ENCODE assay signal across 22 mouse cellular contexts in genomic region chr6:90496217-90496616, GRCm38 (mm10). TPM values are rescaled to one million over a fixed set of nuclear protein-coding genes. Genes with fewer than 3 reads are reported as not detected.
DNase-seq lines count a peak whose midpoint lies in the region; ATAC-seq and TF ChIP-seq lines count a peak whose summit lies in the region.
"Had no signal": no experiment of that assay in that cellular context is flagged by ENCODE, and none has a peak within 500 bp of the region (broad histone marks: within the 10 kb centered on the region; RNA-seq: fewer than 3 reads in every experiment).

No protein-coding gene starts in this region.

- peak overlapping the region; percentile 27 for H3K27ac ChIP-seq in hindbrain, postnatal 0 days
- H3K27ac ChIP-seq in hindbrain, embryonic 13.5 days, result no peak overlapping the region
- H3K27ac ChIP-seq in heart, embryonic 12.5 days (ENCODE audit: poor library complexity, severe bottlenecking), result peak overlapping the region; percentile 6; the same call in 1 of the 2 replicates
- H3K27ac ChIP-seq: embryonic facial prominence, embryonic 13.5 days; kidney, embryonic 15.5 days; limb, embryonic 13.5 days; liver, embryonic 15.5 days had no signal

- intact Hi-C loops in gastrocnemius, postnatal 14 days (cut with DNase I; ENCODE audit: low total_unique reads), result no loop called here

- peaks cover 12% of the 10 kb centered on the region; the same call in 1 of the 2 replicates for H3K4me1 ChIP-seq in hindbrain, postnatal 0 days (ENCODE audit: insufficient read depth, low read length)
- H3K4me1 ChIP-seq in hindbrain, embryonic 13.5 days (replicated peaks), result peaks cover 9% of the 10 kb centered on the region; the same call in 1 of the 2 replicates
- peaks cover 39% of the 10 kb centered on the region for H3K4me1 ChIP-seq in heart, embryonic 12.5 days (replicated peaks)

- H3K9me3 ChIP-seq in hindbrain, postnatal 0 days (ENCODE audit: low read length), result no peaks in the 10 kb centered on the region
- no peaks in the 10 kb centered on the region for H3K9me3 ChIP-seq in hindbrain, embryonic 13.5 days
- H3K9me3 ChIP-seq in heart, embryonic 12.5 days (replicated peaks), result no peaks in the 10 kb centered on the region
- H3K9me3 ChIP-seq: embryonic facial prominence, embryonic 13.5 days; forebrain, embryonic 15.5 days; kidney, embryonic 15.5 days; limb, embryonic 13.5 days; liver, embryonic 15.5 days had no signal

- no peak overlapping the region for H3K9ac ChIP-seq in hindbrain, postnatal 0 days (replicated peaks; ENCODE audit: low read length)
- H3K9ac ChIP-seq in hindbrain, embryonic 13.5 days, result no peak overlapping the region
- H3K9ac ChIP-seq in heart, embryonic 12.5 days, result no peak overlapping the region
- H3K9ac ChIP-seq: embryonic facial prominence, embryonic 13.5 days; forebrain, embryonic 15.5 days; kidney, embryonic 15.5 days; limb, embryonic 13.5 days; liver, embryonic 15.5 days had no signal

- no peak for TF ChIP-seq CTCF in hindbrain, postnatal 0 days (IDR thresholded peaks at IDR 0.05; ENCODE audit: low read depth)

- ATAC-seq in hindbrain, postnatal 0 days, result no peak
- ATAC-seq in hindbrain, embryonic 13.5 days (ENCODE audit: low FRiP score), result no peak
- 0 out of 2 replicates have a peak, but pooled peaks have one; percentile 14 for ATAC-seq in granulocyte monocyte progenitor cell, adult 5-6 weeks (replicated peaks; ENCODE audit: poor library complexity, severe bottlenecking)
- no peak for ATAC-seq in heart, embryonic 12.5 days (ENCODE audit: insufficient number of reproducible peaks, low FRiP score)
- ATAC-seq in monocyte, adult 5-6 weeks (replicated peaks; ENCODE audit: insufficient number of reproducible peaks, low FRiP score, low TSS enrichment, poor library complexity, severe bottlenecking), result no peak
- ATAC-seq: intestine, postnatal 0 days had no signal

- H3K36me3 ChIP-seq in hindbrain, postnatal 0 days (ENCODE audit: insufficient read depth, low read length), result no peaks in the 10 kb centered on the region
- H3K36me3 ChIP-seq in hindbrain, embryonic 13.5 days, result no peaks in the 10 kb centered on the region
- no peaks in the 10 kb centered on the region for H3K36me3 ChIP-seq in heart, embryonic 12.5 days
- H3K36me3 ChIP-seq: embryonic facial prominence, embryonic 13.5 days; forebrain, embryonic 15.5 days; kidney, embryonic 15.5 days; limb, embryonic 13.5 days; liver, embryonic 15.5 days had no signal

- H3K4me2 ChIP-seq in hindbrain, postnatal 0 days (ENCODE audit: low read depth, low read length), result no peak overlapping the region
- no peak overlapping the region for H3K4me2 ChIP-seq in hindbrain, embryonic 13.5 days
- H3K4me2 ChIP-seq in heart, embryonic 12.5 days, result no peak overlapping the region
- H3K4me2 ChIP-seq: embryonic facial prominence, embryonic 13.5 days; forebrain, embryonic 15.5 days; kidney, embryonic 15.5 days; limb, embryonic 13.5 days; liver, embryonic 15.5 days had no signal

- WGBS in hindbrain, postnatal 0 days, result 56% methylated on average over 3 of the region's 3 CpGs
- 73% methylated on average over 3 of the region's 3 CpGs for WGBS in hindbrain, embryonic 13.5 days
- 32% methylated on average over 3 of the region's 3 CpGs for WGBS in heart, embryonic 12.5 days

- no peaks in the 10 kb centered on the region for H3K27me3 ChIP-seq in hindbrain, postnatal 0 days (ENCODE audit: insufficient read depth, low read length)
- no peaks in the 10 kb centered on the region for H3K27me3 ChIP-seq in hindbrain, embryonic 13.5 days
- H3K27me3 ChIP-seq in heart, embryonic 12.5 days (replicated peaks), result no peaks in the 10 kb centered on the region
- H3K27me3 ChIP-seq: embryonic facial prominence, embryonic 13.5 days; forebrain, embryonic 15.5 days; kidney, embryonic 15.5 days; liver, embryonic 15.5 days had no signal

- no peak overlapping the region for H3K4me3 ChIP-seq in hindbrain, postnatal 0 days (ENCODE audit: low read length)
- H3K4me3 ChIP-seq in hindbrain, embryonic 13.5 days, result no peak overlapping the region
- H3K4me3 ChIP-seq in heart, embryonic 12.5 days, result no peak overlapping the region
- H3K4me3 ChIP-seq: embryonic facial prominence, embryonic 13.5 days; forebrain, embryonic 15.5 days; kidney, embryonic 15.5 days; limb, embryonic 13.5 days; liver, embryonic 15.5 days had no signal

- DNase-seq in gastrocnemius, postnatal 14 days, result peak; percentile 32
- DNase-seq in gastrocnemius, postnatal 4 days (ENCODE audit: low spot score in 2 of 2), result no peak
- no peak for DNase-seq in hindbrain, postnatal 0 days (ENCODE audit: low spot score)
- DNase-seq in urinary bladder, postnatal 10 days (ENCODE audit: low spot score), result no peak
- DNase-seq: adrenal gland, postnatal 25 days; cerebellum, adult 11 months; cerebellum, postnatal 14 days; right cerebral cortex, adult 18-20 months; thymus, postnatal 14 days had no signal

RNA-seq across cellular contexts. Expression of gene Aldh1l1, which starts 10.0 kb away (rescaled TPM):
- 1 to 10 TPM; 3.0 to 6.8 TPM for total RNA-seq in gastrocnemius, postnatal 14 days (2021)
- total RNA-seq in gastrocnemius, postnatal 4 days (2021), result 1 to 10 TPM; 2.2 to 2.9 TPM
- 168 and 214 TPM in 2 replicates for total RNA-seq in hindbrain, postnatal 0 days (2014; rRNA removed)
- 131 and 145 TPM in 2 replicates for polyA plus RNA-seq in hindbrain, postnatal 0 days (2015; fragmentation: Nextera tagmentation; extraction: Ambion mirVana)
- 44.8 and 45.3 TPM in 2 replicates for polyA plus RNA-seq in hindbrain, embryonic 13.5 days (2015; fragmentation: Nextera tagmentation; extraction: Ambion mirVana)
- 4.0 and 9.5 TPM in 2 replicates for total RNA-seq in granulocyte monocyte progenitor cell, adult 5-6 weeks (2014; fragmentation: Nextera tagmentation)
- total RNA-seq in granulocyte monocyte progenitor cell, adult 5-6 weeks (2017), result 2.6 and 2.8 TPM in 2 replicates
- polyA plus RNA-seq in heart, embryonic 12.5 days (2016; fragmentation: Nextera tagmentation; extraction: Ambion mirVana), result 1.1 and 2.1 TPM in 2 replicates
- 0.68 to 2.9 TPM in 2 of 3 replicates, not detected in the other for total RNA-seq in monocyte, adult 5-6 weeks (2017)

RNA-seq across cellular contexts. Expression of gene Klf15, which starts 33.8 kb away (rescaled TPM):
- total RNA-seq in gastrocnemius, postnatal 14 days (2021), result 10 to 100 TPM; 15.2 to 39.8 TPM
- 1 to 10 TPM; 6.3 to 6.7 TPM for total RNA-seq in gastrocnemius, postnatal 4 days (2021)
- total RNA-seq in hindbrain, postnatal 0 days (2014; rRNA removed), result 43.2 and 56.4 TPM in 2 replicates
- polyA plus RNA-seq in hindbrain, postnatal 0 days (2015; fragmentation: Nextera tagmentation; extraction: Ambion mirVana), result 26.6 and 29.6 TPM in 2 replicates
- 10.2 and 10.5 TPM in 2 replicates for polyA plus RNA-seq in hindbrain, embryonic 13.5 days (2015; fragmentation: Nextera tagmentation; extraction: Ambion mirVana)
- not detected in 2 replicates for total RNA-seq in granulocyte monocyte progenitor cell, adult 5-6 weeks (2014; fragmentation: Nextera tagmentation)
- total RNA-seq in granulocyte monocyte progenitor cell, adult 5-6 weeks (2017), result not detected in 2 replicates
- polyA plus RNA-seq in heart, embryonic 12.5 days (2016; fragmentation: Nextera tagmentation; extraction: Ambion mirVana), result 6.6 and 7.3 TPM in 2 replicates
- total RNA-seq in monocyte, adult 5-6 weeks (2017), result not detected in 3 replicates
- total RNA-seq: CH12.LX; hematopoietic stem cell, adult 5-6 weeks; MEL had no signal

Comparison
In these comparisons a context has a peak if more than half of its experiments do, and no peak if none do; other contexts are left out.
1. RNA of gene Aldh1l1, which starts 10.0 kb away (total RNA-seq): 168 to 214 TPM in hindbrain, postnatal 0 days; 2.6 to 9.5 TPM in granulocyte monocyte progenitor cell, adult 5-6 weeks, 3.0 to 6.8 TPM in gastrocnemius, postnatal 14 days, 2.2 to 2.9 TPM in gastrocnemius, postnatal 4 days and 0.68 to 2.9 TPM in monocyte, adult 5-6 weeks; every median in the first group is over 10 times any median in the second.